Mouse (Mus musculus) erythroblast, embryonic 14.5 days (primary cell): ENCODE results near the gene Clcn5.

Experiments used
- GATA1 ChIP-seq: IDR thresholded peaks from 2 replicates; pipeline ENCODE4 v1.6.1; 2012; ENCODE audit warnings: low read length, inconsistent platforms, mixed read lengths
- TAL1 ChIP-seq: IDR thresholded peaks from 3 replicates; pipeline ENCODE4 v1.6.1; 2012; ENCODE audit warnings: low read length, inconsistent platforms, mixed read lengths

- TF ChIP-seq GATA1: no peak
- no peak for TF ChIP-seq TAL1
Observed at GRCm38 (mm10) chrX:7325455-7325854, 6.3 kb upstream of the Clcn5 start.
